Mouse (Mus musculus): ENCODE results near the gene Tmem52. TPM values are rescaled to one million over a fixed set of nuclear protein-coding genes. Genes with fewer than 3 reads are reported as not detected.
"Not testable (repeated sequence)": the region's sequence is repeated elsewhere in the genome, so short reads cannot be mapped to it uniquely, and the experiment has no call there.

Tmem52 gene
- total RNA-seq, 4 experiments from 2014 or later = 5.8 to 48.6 (median 27.3) TPM

GRCm38 (mm10) chr4:155472716-155473290, 3.9 kb downstream of the Tmem52 start:
- no peak for DNase-seq

GRCm38 (mm10) chr4:155473319-155473718, 4.4 kb downstream of the Tmem52 start:
- peak; percentile 80 for DNase-seq

DNA sequence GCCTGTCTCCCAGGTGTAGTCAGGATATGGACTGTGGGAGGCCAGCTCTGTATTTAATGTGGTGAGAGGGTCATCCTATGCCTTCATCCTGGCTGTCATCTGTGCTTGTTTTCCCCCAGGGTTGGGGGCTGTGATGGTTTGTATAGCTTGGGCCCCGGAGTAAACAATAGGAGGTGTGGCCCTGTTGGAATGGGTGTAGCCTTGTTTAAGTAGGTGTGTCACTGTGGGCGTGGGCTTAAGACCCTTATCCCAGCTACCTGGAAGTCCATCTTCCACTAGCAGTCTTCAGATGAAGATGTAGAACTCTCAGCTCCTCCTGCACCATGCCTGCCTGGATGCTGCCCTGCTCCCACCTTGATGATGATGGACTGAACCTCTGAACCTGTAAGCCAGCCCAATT, 4.9 kb downstream of the Tmem52 start:
- not testable (repeated sequence) for DNase-seq

DNA sequence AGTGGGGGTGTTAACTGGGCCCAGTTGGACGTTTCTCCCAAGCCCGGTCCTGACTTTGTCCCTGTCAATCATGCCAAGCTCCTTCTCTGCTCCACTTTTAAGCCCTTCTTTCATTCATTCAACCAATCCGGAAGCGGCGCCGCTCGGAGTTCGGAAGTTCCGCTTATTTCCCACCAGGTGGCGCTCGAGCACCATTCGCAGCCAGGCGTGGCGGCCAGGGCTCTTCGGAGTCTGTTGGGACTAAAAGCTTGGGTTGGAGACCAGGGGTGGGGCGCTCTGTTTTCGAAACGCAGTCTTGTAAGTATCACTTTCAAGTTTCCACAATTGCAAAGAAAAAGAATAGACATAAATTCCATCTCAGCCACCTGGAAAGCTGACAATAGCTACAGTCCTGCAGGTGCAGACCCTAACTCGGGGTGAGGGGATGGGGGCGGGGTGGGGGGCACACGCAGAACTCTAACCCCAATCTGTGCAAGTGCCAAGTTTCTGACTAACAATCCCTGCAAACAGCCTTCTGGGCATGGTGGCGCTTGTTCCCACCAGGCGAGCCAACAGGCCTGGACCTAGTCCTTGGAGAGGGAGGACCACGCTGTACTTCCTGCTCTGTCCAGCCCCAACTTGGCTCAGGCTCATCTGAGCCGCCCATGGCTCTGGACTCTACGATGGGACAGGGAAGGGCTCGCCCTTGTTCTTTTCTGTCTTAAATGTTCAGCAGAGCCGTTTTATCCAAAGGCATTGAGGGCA, 12.6 kb downstream of the Tmem52 start:
- peak; percentile 71 for DNase-seq

DNA sequence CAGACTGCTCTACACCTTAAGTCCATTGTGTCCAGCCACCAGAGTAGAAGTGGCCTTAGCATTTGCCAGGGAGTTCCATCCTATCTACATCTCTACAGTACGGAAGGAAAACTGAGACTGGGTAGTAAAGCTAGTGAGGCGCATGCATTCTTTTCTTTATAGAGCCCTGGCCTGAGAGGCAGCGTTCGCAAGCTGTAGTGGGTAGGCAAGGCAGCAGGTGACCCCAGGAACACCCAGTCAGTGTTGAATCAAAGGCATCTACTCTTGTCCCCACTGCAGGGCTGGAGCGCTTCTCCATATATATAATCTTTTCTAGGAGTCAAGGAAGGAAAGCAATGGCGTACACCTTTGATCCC, 13.2 kb downstream of the Tmem52 start:
- DNase-seq = no peak

GRCm38 (mm10) chr4:155482733-155483540, 14.0 kb downstream of the Tmem52 start:
- no peak for DNase-seq

- DNase-seq = no peak
Observed at GRCm38 (mm10) chr4:155485521-155485920, 16.6 kb downstream of the Tmem52 start.

- DNase-seq = no peak
Observed at GRCm38 (mm10) chr4:155487746-155488145, 18.8 kb downstream of the Tmem52 start.

DNA sequence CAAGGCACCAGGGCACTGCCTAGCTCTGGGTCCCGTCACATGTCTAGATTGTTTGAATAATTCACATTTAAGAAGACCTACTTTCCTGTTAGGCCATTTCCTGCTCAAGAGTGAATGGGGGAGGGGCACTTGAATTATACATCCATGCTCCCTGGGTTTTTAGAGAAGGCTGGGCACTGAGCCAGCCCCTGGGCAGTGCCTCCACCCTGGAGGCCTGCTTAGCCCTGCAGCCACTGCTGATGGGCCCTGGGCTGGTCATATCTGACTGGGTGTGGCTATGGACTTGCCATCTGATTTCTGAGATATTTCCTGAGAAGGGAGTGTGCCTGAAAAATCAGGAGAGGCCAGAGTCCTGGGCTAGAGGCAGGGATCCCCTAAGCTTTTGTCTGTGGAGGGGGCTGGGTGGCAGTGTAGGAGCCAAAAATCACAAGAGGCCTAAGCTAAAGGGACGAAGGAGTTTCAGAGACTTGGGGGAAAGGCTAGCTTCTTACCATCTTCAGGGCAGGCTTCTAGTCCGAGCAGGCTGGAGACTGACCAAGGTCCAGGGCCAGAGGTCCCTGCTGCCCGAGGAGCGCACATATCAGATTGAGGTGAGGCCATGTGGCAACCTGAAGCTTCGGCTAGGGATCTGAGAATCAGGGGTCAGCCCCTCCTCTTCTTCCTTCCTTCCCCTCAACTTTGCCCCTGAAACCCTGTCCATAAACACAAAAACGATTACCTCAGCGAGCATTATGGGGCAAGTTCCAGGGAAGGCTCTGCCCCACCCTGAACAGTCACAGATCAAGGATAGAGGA, 19.5 kb downstream of the Tmem52 start:
- peak; percentile 74 for DNase-seq

DNA sequence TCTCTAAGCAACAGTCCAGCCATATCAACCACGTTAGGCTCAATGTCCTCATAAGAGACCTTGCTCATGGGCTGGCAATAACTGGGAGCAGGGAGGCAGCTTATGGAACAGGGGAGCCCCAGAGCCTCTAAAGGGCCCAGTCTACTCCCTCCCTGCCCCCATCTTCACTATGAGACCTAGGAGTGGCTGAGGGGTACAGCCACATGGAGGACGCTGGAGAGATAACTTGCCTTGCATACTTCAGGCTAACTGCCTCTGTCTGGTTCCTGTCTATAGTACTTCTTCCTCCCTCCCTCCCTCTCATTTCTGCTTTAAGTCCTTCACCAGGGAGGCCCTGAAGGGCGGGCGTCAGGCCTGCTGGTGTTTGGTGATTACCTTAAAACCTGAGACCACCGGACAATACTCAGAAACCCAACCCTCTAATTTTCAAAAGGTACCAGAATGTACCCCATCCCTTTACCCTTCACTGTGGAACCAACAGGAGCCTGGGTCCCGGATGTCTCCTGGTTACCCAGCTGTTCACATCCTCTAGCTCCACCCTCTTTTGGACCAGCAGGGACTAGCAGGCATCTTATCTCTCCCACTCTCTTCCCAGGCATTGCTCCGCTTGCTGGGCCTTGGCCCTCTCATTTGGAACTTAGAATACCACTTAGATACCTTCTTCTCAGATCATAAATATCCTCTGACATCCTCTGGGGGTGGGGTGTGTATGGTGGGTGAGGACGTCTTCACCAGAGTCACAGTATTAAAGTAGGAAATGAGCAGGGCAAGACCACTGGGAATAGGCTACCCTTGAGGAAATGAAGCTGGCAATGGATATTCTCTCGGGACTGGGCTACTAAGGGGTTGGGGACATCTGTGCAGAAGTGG, 20.4 kb downstream of the Tmem52 start:
- DNase-seq = no peak

- DNase-seq = no peak
Observed at GRCm38 (mm10) chr4:155490456-155490855, 21.5 kb downstream of the Tmem52 start.

- peak; percentile 81 for DNase-seq
Observed at GRCm38 (mm10) chr4:155490990-155491504, 22.1 kb downstream of the Tmem52 start, which contains the start of gene Gnb1. TSS of gene Gnb1 (plus strand) at chr4:155491361.

- DNase-seq = no peak
Observed at GRCm38 (mm10) chr4:155491529-155492130, 22.7 kb downstream of the Tmem52 start.

DNA sequence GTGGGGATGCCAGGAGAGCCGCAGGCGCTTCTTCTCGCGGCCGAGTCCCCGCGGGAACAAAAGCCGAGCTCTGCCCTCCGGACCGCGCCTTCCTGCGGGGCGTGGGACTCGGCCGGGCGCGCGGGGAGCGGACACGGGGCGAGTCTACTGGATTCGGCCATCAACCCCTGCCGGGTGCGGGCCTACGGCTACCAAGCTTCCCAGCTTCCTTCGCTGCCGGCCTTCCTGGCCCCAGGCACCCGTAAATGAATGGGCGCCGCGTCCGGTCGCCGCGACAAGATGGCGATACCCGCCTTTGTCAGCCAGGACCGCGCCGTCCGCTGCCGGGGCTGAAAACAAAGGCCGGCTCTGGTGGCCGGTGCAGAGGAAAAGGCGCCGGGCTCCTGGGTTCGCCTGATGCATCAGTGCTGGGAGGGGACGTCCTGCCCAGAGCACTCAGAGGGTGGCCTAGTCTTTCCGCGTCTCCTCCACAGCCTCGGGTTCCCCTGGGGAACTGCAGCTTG, 23.3 kb downstream of the Tmem52 start:
- DNase-seq = no peak

- no peak for DNase-seq
Observed at GRCm38 (mm10) chr4:155494891-155495290, 26.0 kb downstream of the Tmem52 start.

GRCm38 (mm10) chr4:155497963-155498362, 29.0 kb downstream of the Tmem52 start:
- DNase-seq = no peak

DNA sequence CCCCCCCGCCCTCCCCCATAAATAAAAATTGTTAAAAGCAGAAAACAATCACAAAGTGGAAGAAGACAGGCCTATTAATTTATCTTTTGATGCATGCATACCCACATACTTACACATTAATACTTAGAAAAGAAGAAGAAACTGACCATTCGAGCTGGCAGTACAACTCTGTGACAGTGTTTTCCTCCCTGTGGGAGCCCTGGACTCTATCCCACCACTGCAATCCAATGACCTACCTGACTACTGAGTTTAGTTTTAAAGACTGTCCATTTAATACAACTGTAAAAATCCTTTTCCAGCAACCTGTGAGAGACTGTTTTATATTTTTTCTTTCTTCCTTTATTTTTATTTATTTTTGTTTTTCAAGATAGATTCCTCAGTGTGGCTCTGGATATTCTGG, 32.2 kb downstream of the Tmem52 start:
- DNase-seq = no peak

- DNase-seq = no peak
Observed at GRCm38 (mm10) chr4:155505067-155505466, 36.2 kb downstream of the Tmem52 start.

- no peak for DNase-seq
Observed at GRCm38 (mm10) chr4:155505671-155506295, 36.9 kb downstream of the Tmem52 start.

- no peak for DNase-seq
Observed at GRCm38 (mm10) chr4:155508614-155509013, 39.7 kb downstream of the Tmem52 start.

Measured in adrenal gland, adult 8-10 months (tissue).